Mouse (Mus musculus): ENCODE data around the gene Acat2. TPM values are rescaled to one million over a fixed set of nuclear protein-coding genes. Genes with fewer than 3 reads are reported as not detected.

The Acat2 gene
- polyA plus RNA-seq, 1 experiment from 2014 or later: 330 TPM

DNA sequence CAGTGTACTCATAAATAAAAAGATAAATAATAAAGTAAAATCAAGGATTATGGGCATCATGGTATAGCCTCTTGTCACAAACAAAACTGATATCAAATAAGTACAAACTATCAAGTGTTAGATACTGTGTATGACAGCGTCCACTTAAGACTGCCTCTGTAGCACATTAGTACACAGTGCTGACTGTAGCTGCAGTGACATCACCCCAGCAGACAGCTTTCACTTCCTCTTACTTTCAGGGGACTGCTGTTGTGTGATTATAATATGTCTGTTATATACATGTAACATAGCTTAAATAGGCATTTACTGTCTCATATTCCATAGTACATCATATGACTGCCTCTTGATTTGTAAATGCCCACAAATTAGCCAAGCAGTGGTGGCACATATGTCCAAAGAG is 39.5 kb downstream of the Acat2 start:
- no peak overlapping the region for H3K27ac ChIP-seq (replicated peaks)
- H3K27me3 ChIP-seq: no peaks in the 10 kb centered on the region
- H3K4me1 ChIP-seq (replicated peaks): peaks cover 12% of the 10 kb centered on the region
- 93% methylated on average over 1 of the region's 1 CpGs for WGBS
- no peak overlapping the region for H3K4me3 ChIP-seq
- no peaks in the 10 kb centered on the region for H3K9me3 ChIP-seq
- H3K9ac ChIP-seq: no peak overlapping the region
- ATAC-seq (ENCODE audit: low read depth): no peak
- peaks cover 72% of the 10 kb centered on the region for H3K36me3 ChIP-seq
- no peak overlapping the region for H3K4me2 ChIP-seq

DNA sequence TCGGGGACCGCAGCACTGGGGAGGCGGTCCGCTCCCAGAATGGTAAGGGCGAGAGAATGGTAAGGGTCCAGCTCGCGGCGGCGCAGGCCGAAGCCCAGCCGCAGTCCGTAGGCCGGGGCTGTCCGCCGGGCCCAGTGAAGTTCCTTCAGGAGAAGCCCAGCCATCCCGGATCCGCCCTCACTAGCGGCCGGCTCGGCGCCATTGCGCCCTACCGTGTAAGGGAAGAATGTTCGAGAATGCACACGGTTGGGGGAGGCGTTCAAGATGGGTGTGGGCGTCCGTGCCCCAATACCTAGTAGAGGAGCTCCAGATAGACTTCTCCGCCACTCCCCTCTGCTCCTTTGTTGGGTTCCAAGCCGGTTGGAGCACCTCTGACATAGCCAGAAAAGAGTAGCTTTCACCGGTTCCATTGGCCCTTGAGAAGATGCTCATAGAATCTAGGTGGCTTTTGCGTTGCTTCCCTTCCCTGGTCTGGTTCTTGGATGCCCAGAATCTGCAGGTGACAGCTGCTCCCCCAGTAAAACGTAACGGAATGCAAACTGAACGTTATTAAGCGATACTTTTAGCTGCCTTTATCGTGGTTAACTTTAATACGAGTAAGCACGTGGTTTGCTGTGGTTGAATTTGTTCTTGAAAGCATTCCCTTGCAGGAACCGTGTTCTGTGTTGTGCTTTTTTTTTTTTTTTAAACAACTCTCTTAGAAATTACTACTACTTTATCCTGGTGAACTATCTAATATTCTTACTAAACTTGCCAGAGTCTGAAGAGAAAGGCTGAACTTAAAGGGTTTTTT is 43.8 kb downstream of the Acat2 start:
- ATAC-seq (ENCODE audit: low read depth): peak; percentile 59
- no peaks in the 10 kb centered on the region for H3K27me3 ChIP-seq
- peak overlapping the region; percentile 85 for H3K4me2 ChIP-seq
- under 1% methylated on average over 40 of the region's 40 CpGs for WGBS
- peaks cover 20% of the 10 kb centered on the region for H3K4me1 ChIP-seq (replicated peaks)
- H3K36me3 ChIP-seq: peaks cover 58% of the 10 kb centered on the region
- H3K9ac ChIP-seq: peak overlapping the region; percentile 92
- peak overlapping the region; percentile 78 for H3K4me3 ChIP-seq
- H3K9me3 ChIP-seq: no peaks in the 10 kb centered on the region
- H3K27ac ChIP-seq (replicated peaks): peak overlapping the region; percentile 84

DNA sequence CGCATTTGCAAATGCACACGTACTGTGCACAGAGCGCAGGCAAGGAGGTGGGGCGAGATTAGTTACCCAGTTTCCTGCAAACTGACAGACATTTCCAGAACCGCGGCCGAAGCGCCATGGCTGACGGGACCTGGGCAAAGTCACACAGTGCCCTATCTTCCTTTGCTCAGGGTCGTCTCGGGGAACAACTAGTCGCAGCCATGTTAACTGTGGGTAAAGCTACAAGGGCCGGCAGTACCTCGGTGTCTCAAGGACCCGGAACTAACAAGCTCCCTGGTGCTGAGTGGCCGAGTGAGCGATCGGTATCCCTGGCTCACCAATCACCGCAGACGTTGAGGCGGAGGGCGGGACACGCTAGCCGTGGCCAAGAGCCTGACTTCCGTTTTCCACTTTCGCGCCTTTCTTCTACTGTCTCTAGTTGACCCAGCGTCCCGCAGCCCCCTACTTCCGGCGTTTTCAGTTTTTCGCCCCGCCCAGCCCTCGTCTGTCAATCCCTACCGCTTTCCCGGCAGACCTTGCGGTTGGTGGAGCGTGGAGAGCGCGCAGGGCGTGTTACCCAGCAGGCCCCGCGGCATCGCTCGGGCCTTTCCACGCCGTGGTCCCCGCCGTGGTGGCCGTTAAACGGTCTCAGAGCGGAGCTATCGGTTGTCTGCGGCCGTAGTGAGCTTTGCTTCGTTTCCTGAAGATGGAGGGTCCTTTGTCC is 44.5 kb downstream of the Acat2 start, which contains the start of gene Mrpl18:
Gene Mrpl18, minus strand, starts transcription at position 465 of the 703 bp plus-strand sequence.
- under 1% methylated on average over 56 of the region's 56 CpGs for WGBS
- ATAC-seq (ENCODE audit: low read depth): peak; percentile 98

DNA sequence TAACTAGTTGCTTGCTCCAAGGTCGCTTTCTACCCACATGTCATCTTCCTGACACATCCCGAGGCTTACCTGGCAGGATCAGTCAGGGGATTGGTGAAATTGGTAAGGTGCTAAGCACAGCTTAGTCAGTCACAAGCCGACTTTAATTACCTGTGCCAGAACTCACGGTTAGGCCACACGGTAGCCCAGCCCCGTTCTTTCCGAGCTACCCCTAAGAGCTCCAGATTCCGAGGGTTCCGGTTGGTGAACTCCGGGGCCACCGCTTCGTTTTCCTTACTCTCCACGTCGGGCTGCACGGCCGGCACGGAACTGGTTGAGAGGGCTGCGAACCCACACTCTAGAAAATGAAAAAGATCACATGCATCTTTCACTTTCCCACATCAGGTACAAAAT is 45.1 kb downstream of the Acat2 start, which contains the start of gene Tcp1:
Gene Tcp1, plus strand, starts transcription at position 214 of the 393 bp plus-strand sequence.
- H3K9ac ChIP-seq: peak within 1 kb of the TSS; percentile 92
- peak within 1 kb of the TSS; percentile 78 for H3K4me3 ChIP-seq
- H3K27ac ChIP-seq (replicated peaks): peak within 1 kb of the TSS; percentile 86
- H3K4me1 ChIP-seq (replicated peaks): peaks cover 20% of the 10 kb centered on the region
- peak within 1 kb of the TSS; percentile 91 for H3K4me2 ChIP-seq
- ATAC-seq (ENCODE audit: low read depth): peak; percentile 32
- no peaks in the 10 kb centered on the region for H3K27me3 ChIP-seq
- H3K9me3 ChIP-seq: no peaks in the 10 kb centered on the region
- WGBS: 1% methylated on average over 18 of the region's 18 CpGs
- peaks cover 59% of the 10 kb centered on the region for H3K36me3 ChIP-seq

More for the DNA sequence above, 44.5 kb downstream of the Acat2 start, which contains the start of gene Mrpl18:
- Histone ChIP-seq H3K9ac (peak within 1 kb of the TSS; percentile 92), H3K9me3 (no peaks in the 10 kb centered on the region), H3K27me3 (no peaks in the 10 kb centered on the region), H3K27ac (replicated peaks) (peak within 1 kb of the TSS; percentile 86), H3K4me2 (peak within 1 kb of the TSS; percentile 91), H3K4me1 (replicated peaks) (peaks cover 20% of the 10 kb centered on the region), H3K4me3 (peak within 1 kb of the TSS; percentile 78), H3K36me3 (peaks cover 59% of the 10 kb centered on the region)

DNA sequence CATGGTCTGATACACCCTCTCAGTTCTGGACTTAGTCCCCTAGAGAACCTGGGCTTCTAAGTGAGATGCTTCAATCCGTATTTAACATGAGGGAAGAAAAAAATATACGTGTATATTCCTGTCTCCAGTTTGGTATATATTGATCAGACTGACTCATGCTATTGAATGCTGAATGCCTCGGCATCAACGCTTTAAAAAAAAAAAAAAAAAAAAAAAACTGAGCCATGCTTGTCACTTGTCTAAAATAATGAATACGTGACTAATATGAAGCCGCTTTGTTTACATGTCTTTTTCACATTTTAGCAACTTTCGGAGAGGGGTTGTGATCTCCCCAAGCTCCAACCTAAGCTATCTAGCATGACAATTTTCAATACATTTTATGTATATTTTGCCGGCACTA is 50.2 kb downstream of the Acat2 start:
- no peaks in the 10 kb centered on the region for H3K27me3 ChIP-seq
- H3K9me3 ChIP-seq: no peaks in the 10 kb centered on the region
- H3K4me3 ChIP-seq: no peak overlapping the region
- no peak overlapping the region for H3K9ac ChIP-seq
- 95% methylated on average over 8 of the region's 8 CpGs for WGBS
- ATAC-seq (ENCODE audit: low read depth): no peak
- H3K27ac ChIP-seq (replicated peaks): no peak overlapping the region
- peaks cover 60% of the 10 kb centered on the region for H3K36me3 ChIP-seq
- H3K4me2 ChIP-seq: no peak overlapping the region
- H3K4me1 ChIP-seq (replicated peaks): peaks cover 8% of the 10 kb centered on the region

DNA sequence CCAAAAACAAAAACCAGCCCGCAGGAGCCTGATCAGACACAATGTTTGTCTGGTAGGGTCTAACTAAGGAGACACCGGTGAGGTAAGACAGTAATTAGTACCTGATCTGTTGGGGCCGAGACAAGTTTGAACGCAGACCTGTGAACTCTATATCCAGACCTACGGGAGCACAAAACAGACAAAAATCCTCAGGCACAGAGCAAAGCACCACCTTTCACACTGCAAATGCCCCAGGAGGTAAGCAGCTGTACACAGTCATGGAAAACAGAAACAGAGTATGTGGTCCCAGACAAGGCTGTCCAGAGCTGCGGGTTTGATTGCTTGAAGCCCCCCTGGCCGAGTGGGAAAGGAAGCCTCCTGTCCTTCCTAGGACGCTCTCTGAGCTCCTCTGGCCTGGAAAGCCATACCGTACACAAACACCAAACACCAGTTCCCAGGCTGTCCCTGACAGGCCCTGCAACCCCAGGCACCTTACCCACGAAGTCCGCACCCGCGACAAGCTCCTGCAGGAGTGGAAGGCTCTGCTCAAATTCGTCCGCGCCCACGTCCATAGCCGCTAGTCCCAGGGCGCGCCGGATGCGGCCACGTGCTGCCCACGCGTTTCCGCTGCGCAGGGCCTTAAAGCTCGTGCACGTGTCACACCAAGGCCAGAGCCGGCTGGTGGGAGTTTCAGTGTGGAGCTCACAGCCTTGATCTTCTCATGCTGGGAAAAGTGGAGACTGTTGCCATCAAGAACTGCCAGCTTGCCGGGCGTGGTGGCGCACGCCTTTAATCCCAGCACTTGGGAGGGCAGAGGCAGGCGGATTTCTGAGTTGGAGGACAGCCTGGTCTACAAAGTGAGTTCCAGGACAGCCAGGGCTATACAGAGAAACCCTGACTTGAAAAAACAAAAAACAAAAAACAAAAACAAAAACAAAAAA is 50.9 kb downstream of the Acat2 start, which contains the start of gene Pnldc1:
Gene Pnldc1, minus strand, starts transcription at position 870 of the 920 bp plus-strand sequence.
- ATAC-seq (ENCODE audit: low read depth): no peak
- H3K9me3 ChIP-seq: no peaks in the 10 kb centered on the region
- no peaks in the 10 kb centered on the region for H3K27me3 ChIP-seq
- H3K9ac ChIP-seq: no peak within 1 kb of the TSS
- H3K36me3 ChIP-seq: peaks cover 68% of the 10 kb centered on the region
- no peak within 1 kb of the TSS for H3K27ac ChIP-seq (replicated peaks)
- peaks cover under 1% of the 10 kb centered on the region; the same call in 1 of the 2 replicates for H3K4me1 ChIP-seq (replicated peaks)
- H3K4me3 ChIP-seq: no peak within 1 kb of the TSS
- H3K4me2 ChIP-seq: no peak within 1 kb of the TSS
- 82% methylated on average over 35 of the region's 35 CpGs for WGBS

DNA sequence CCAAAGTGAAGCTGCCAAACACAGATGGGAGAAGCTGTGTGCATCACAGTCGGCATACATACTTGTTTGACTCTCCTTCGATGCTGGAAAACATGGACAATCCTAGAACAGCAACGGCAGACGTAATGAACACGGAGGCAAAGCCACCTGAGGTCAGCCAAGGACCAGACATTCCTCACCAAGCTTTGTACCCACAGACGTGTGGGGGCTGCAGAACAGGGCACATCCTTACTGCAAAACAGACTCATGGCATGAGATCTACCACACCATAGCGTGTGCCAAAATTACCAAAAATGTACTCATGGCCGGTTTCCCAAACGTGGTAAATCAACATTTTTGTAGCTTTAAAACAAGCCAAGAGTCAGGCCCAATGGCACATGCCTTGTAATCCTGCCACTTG is 54.1 kb downstream of the Acat2 start:
- Histone ChIP-seq H3K27ac (replicated peaks) (no peak overlapping the region), H3K36me3 (peaks cover 57% of the 10 kb centered on the region), H3K27me3 (no peaks in the 10 kb centered on the region), H3K9ac (no peak overlapping the region), H3K4me2 (no peak overlapping the region), H3K4me1 (replicated peaks) (0 out of 2 replicates have a peak, but pooled peaks cover 4% of the 10 kb centered on the region), H3K9me3 (no peaks in the 10 kb centered on the region), H3K4me3 (no peak overlapping the region)
- WGBS: 91% methylated on average over 9 of the region's 9 CpGs
- no peak for ATAC-seq (ENCODE audit: low read depth)

DNA sequence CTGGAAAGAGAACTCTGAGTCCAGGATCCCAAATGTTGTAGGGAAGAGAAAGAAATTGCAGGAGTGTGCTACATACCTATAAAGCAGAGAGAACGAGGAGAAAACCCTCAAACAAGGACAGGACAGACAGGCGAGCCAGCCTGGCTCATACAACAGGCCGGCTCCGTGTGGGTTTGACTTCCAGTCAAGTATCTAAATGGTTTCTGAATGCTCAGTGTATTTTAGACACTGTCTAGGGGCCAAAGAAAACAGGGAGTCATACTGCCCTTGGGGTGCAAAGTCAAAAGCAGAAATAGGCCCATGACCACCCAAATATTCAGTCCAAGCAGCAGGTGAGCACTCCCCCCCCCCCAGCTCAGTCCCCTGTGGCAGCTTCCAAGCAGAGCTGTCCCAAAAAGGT is 54.7 kb downstream of the Acat2 start:
- H3K9me3 ChIP-seq: no peaks in the 10 kb centered on the region
- 80% methylated on average over 4 of the region's 4 CpGs for WGBS
- ATAC-seq (ENCODE audit: low read depth): no peak
- H3K27me3 ChIP-seq: no peaks in the 10 kb centered on the region
- peaks cover 52% of the 10 kb centered on the region for H3K36me3 ChIP-seq
- no peak overlapping the region for H3K9ac ChIP-seq
- H3K4me3 ChIP-seq: no peak overlapping the region
- 0 out of 2 replicates have a peak, but pooled peaks cover 4% of the 10 kb centered on the region for H3K4me1 ChIP-seq (replicated peaks)
- no peak overlapping the region for H3K4me2 ChIP-seq
- no peak overlapping the region for H3K27ac ChIP-seq (replicated peaks)

DNA sequence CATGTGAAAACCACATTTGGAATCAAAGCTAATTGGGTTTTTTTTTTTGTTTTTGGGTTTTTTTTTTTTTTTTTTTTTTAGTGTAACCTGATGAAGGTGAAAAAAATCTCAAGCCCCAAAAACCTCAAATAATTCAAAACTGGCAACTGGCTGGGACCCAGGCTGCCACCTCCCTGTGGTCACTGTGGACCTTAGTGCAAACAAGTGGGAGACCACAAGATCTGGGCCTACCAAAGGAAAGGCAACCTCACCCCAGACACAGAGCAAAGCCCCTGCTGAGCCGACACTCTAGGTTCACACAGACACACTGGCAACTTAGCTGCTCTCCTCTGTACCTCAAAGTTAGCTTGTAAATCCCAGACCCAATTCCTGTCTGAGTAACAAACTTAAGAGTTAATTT is 56.2 kb downstream of the Acat2 start:
- H3K4me3 ChIP-seq: no peak overlapping the region
- H3K27me3 ChIP-seq: no peaks in the 10 kb centered on the region
- no peaks in the 10 kb centered on the region for H3K9me3 ChIP-seq
- 0 out of 2 replicates have a peak, but pooled peaks cover 4% of the 10 kb centered on the region for H3K4me1 ChIP-seq (replicated peaks)
- ATAC-seq (ENCODE audit: low read depth): no peak
- no peak overlapping the region for H3K27ac ChIP-seq (replicated peaks)
- H3K9ac ChIP-seq: no peak overlapping the region
- H3K36me3 ChIP-seq: peaks cover 49% of the 10 kb centered on the region
- no peak overlapping the region for H3K4me2 ChIP-seq
- WGBS: 90% methylated on average over 1 of the region's 1 CpGs

DNA sequence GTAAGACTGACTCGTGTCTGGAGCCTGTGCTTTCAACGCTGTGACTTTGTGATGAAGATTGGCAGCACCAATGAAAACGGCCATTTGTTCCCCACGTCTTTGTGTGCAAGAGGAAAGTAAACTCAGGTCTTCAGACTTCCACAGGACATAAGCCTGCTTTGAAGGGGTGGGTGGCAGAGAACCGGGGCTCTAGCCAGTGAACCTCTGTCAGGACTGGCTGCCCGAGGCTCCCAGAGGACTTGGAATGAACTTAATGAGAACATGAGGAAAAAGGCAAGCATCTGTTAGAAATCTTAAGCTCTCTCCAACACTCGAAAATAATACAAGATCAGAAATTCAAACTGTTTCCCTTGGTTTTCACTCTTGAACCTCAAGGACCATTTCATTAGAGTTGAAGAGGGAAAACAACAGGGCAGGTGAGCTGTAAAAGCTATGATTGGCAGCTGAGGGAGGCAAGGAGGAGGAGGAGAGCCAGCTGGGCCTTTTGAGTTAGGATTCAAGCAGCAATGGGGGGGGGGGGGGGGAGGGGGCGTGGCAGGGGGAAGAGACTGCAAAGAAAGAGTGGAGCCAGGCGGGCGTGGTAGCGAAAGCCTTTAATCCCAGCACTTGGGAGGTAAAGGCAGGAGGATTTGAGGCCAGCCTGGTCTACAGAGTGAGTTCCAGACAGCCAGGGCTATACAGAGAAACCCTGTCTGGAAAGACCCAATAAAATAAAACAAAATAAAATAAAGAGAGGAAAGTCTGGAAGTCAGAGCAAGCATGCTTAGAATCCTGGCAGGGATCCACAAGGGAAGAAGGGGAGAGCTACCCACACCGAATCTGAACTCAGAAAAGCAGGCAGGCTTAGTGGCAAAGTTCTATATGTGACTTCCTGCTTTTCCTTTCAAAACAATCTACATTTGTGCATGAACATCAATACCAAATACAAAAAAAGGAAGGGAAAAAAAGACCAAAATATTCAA is 56.9 kb downstream of the Acat2 start:
- H3K27me3 ChIP-seq: no peaks in the 10 kb centered on the region
- ATAC-seq (ENCODE audit: low read depth): no peak
- no peak overlapping the region for H3K4me3 ChIP-seq
- H3K9me3 ChIP-seq: no peaks in the 10 kb centered on the region
- 46% methylated on average over 11 of the region's 12 CpGs for WGBS
- H3K4me1 ChIP-seq (replicated peaks): 0 out of 2 replicates have a peak, but pooled peaks cover 4% of the 10 kb centered on the region
- no peak overlapping the region for H3K4me2 ChIP-seq
- H3K9ac ChIP-seq: no peak overlapping the region
- peaks cover 52% of the 10 kb centered on the region for H3K36me3 ChIP-seq
- H3K27ac ChIP-seq (replicated peaks): no peak overlapping the region

All from neural tube, embryonic 13.5 days (tissue).